Mouse (Mus musculus) liver, embryonic 14.5 days (tissue): Measurements from ENCODE around the gene Gm4792.

ENCODE experiments used
- CTCF ChIP-seq: IDR thresholded peaks from 2 replicates; pipeline ENCODE4 v1.5.1; 2016; ENCODE audit warnings: antibody characterized with exemption, low read depth, control low read depth
- EP300 ChIP-seq: IDR thresholded peaks from 2 replicates; pipeline ENCODE4 v1.6.1; 2016; ENCODE audit warnings: antibody characterized with exemption, low read depth

DNA sequence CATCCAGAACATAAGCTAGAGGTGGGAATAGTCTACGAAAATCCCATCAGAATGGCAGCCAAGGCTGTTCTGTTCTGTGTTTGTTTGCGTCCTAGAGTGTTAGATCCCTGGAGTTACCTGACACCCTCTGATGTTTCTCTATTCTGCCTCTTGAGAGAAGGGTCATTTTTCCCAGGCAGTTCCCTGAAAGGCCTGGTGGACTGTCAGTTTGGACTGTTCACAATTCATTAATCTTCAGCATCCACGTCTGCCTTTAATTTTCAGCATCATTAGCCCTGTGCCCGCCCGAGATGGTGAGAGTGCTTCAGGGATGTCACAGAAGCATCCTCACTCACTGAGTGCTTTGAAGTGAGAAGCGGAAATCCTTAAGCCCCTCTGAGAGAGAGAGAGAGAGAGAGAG lies 42.8 kb downstream of the Gm4792 start:
- TF ChIP-seq CTCF (no peak), EP300 (no peak)
